Mouse (Mus musculus): ENCODE results near the gene Sbk1. TPM values are rescaled to one million over a fixed set of nuclear protein-coding genes. Genes with fewer than 3 reads are reported as not detected.
"Not testable (repeated sequence)": the region's sequence is repeated elsewhere in the genome, so short reads cannot be mapped to it uniquely, and the experiment has no call there.

The Sbk1 gene
- polyA plus RNA-seq, 1 experiment from 2014 or later: 40.1 TPM

- Histone ChIP-seq H3K36me3 (peaks cover 22% of the 10 kb centered on the region; the same call in 1 of the 2 replicates), H3K27ac (replicated peaks) (no peak overlapping the region), H3K4me1 (peaks cover 32% of the 10 kb centered on the region), H3K27me3 (no peaks in the 10 kb centered on the region), H3K9ac (no peak overlapping the region), H3K4me2 (replicated peaks) (no peak overlapping the region), H3K9me3 (replicated peaks) (no peaks in the 10 kb centered on the region), H3K4me3 (replicated peaks) (no peak overlapping the region)
- 71% methylated on average over 8 of the region's 8 CpGs for WGBS
- ATAC-seq (ENCODE audit: insufficient number of reproducible peaks, low FRiP score, low TSS enrichment, low read depth): no peak
Measured at GRCm38 (mm10) chr7:126279774-126280482, 7.5 kb downstream of the Sbk1 start.

DNA sequence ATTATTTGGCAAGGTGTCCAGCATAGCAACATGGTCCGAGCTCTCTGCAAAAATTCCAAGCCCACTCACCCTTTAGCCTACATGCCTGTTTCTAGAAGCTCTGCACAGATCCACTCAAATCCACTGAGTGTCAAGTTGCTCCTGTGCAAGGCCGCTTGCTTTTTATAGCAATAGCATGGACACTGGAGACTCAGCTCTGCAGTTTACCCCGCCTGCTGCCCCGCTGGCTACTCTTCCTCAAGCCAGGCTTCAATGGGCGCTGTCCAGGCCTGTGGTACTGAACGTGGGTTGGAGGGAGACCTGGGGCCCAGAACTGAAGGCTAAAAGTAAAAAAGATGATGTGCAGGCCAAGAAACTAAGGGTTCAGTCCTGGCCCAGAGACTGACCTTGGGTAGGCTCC lies 8.3 kb downstream of the Sbk1 start:
- Histone ChIP-seq H3K27ac (replicated peaks) (no peak overlapping the region), H3K4me3 (replicated peaks) (no peak overlapping the region), H3K4me2 (replicated peaks) (no peak overlapping the region), H3K9ac (no peak overlapping the region), H3K4me1 (peaks cover 32% of the 10 kb centered on the region), H3K36me3 (peaks cover 21% of the 10 kb centered on the region; the same call in 1 of the 2 replicates), H3K9me3 (replicated peaks) (no peaks in the 10 kb centered on the region), H3K27me3 (no peaks in the 10 kb centered on the region)
- no peak for ATAC-seq (ENCODE audit: insufficient number of reproducible peaks, low FRiP score, low TSS enrichment, low read depth)
- 62% methylated on average over 6 of the region's 6 CpGs for WGBS

GRCm38 (mm10) chr7:126281876-126282682 lies 9.7 kb downstream of the Sbk1 start:
- no peak overlapping the region for H3K9ac ChIP-seq
- no peak overlapping the region for H3K27ac ChIP-seq (replicated peaks)
- peaks cover 20% of the 10 kb centered on the region; the same call in 1 of the 2 replicates for H3K36me3 ChIP-seq
- peaks cover 21% of the 10 kb centered on the region for H3K4me1 ChIP-seq
- H3K27me3 ChIP-seq: no peaks in the 10 kb centered on the region
- no peak for ATAC-seq (ENCODE audit: insufficient number of reproducible peaks, low FRiP score, low TSS enrichment, low read depth)
- H3K9me3 ChIP-seq (replicated peaks): no peaks in the 10 kb centered on the region
- no peak overlapping the region for H3K4me2 ChIP-seq (replicated peaks)
- no peak overlapping the region for H3K4me3 ChIP-seq (replicated peaks)
- WGBS: 69% methylated on average over 16 of the region's 16 CpGs

DNA sequence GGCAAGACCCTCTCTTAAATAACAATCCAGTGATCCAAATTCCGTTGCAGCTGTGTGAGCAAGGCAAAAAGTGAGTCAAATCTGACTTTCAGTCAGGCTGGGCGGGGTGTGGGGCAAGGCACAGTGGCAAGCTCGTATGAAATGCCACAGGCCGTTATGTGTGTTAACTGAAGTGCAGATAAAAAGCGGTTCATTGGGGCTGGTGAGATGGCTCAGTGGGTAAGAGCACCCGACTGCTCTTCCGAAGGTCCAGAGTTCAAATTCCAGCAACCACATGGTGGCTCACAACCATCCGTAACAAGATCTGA lies 10.2 kb downstream of the Sbk1 start:
- peaks cover 23% of the 10 kb centered on the region for H3K4me1 ChIP-seq
- H3K27ac ChIP-seq (replicated peaks); H3K27me3 ChIP-seq; ATAC-seq (ENCODE audit: insufficient number of reproducible peaks, low FRiP score, low TSS enrichment, low read depth); H3K4me3 ChIP-seq (replicated peaks); H3K9me3 ChIP-seq (replicated peaks); H3K9ac ChIP-seq; H3K4me2 ChIP-seq (replicated peaks): not testable (repeated sequence)
- peaks cover 20% of the 10 kb centered on the region; the same call in 1 of the 2 replicates for H3K36me3 ChIP-seq
- 72% methylated on average over 8 of the region's 8 CpGs for WGBS

DNA sequence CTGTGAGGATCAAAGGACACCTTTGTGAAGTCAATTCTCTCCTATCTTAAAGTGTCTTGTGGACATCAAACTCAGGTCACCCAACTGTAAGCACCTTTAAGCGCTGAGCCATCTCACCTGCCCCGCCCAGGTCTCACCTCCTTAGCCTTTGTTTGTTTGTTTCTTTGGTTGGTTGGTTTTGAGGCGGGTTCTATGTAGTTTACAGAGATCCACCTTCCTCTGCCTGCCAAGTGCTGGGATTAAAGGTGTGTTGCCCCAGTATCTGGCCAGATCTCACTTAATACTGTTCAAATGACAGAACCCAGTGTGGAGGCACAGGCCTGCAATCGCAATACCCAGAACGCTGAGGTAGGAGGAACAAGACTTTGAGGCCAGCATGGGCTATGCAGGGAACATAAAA lies 11.6 kb downstream of the Sbk1 start:
- no peak overlapping the region; the same call in 1 of the 2 replicates for H3K27ac ChIP-seq (replicated peaks)
- 0 out of 2 replicates have a peak, but pooled peaks cover 20% of the 10 kb centered on the region for H3K36me3 ChIP-seq
- H3K9ac ChIP-seq: no peak overlapping the region
- H3K4me3 ChIP-seq (replicated peaks): no peak overlapping the region
- H3K27me3 ChIP-seq: no peaks in the 10 kb centered on the region
- peaks cover 31% of the 10 kb centered on the region for H3K4me1 ChIP-seq
- ATAC-seq (ENCODE audit: insufficient number of reproducible peaks, low FRiP score, low TSS enrichment, low read depth): no peak
- H3K9me3 ChIP-seq (replicated peaks): no peaks in the 10 kb centered on the region
- WGBS: 90% methylated on average over 5 of the region's 5 CpGs
- no peak overlapping the region for H3K4me2 ChIP-seq (replicated peaks)

- no peak overlapping the region for H3K4me3 ChIP-seq (replicated peaks)
- WGBS: 66% methylated on average over 4 of the region's 4 CpGs
- H3K4me2 ChIP-seq (replicated peaks): no peak overlapping the region
- H3K9ac ChIP-seq: no peak overlapping the region
- no peak overlapping the region; the same call in 1 of the 2 replicates for H3K27ac ChIP-seq (replicated peaks)
- H3K36me3 ChIP-seq: 0 out of 2 replicates have a peak, but pooled peaks cover 20% of the 10 kb centered on the region
- no peaks in the 10 kb centered on the region for H3K27me3 ChIP-seq
- no peak for ATAC-seq (ENCODE audit: insufficient number of reproducible peaks, low FRiP score, low TSS enrichment, low read depth)
- peaks cover 31% of the 10 kb centered on the region for H3K4me1 ChIP-seq
- H3K9me3 ChIP-seq (replicated peaks): no peaks in the 10 kb centered on the region
Measured at GRCm38 (mm10) chr7:126284441-126284840, 12.0 kb downstream of the Sbk1 start.

- WGBS: 64% methylated on average over 4 of the region's 4 CpGs
- no peaks in the 10 kb centered on the region for H3K9me3 ChIP-seq (replicated peaks)
- 0 out of 2 replicates have a peak, but pooled peaks cover 25% of the 10 kb centered on the region for H3K36me3 ChIP-seq
- H3K4me3 ChIP-seq (replicated peaks): no peak overlapping the region
- no peak overlapping the region for H3K4me2 ChIP-seq (replicated peaks)
- no peak overlapping the region for H3K9ac ChIP-seq
- no peaks in the 10 kb centered on the region for H3K27me3 ChIP-seq
- ATAC-seq (ENCODE audit: insufficient number of reproducible peaks, low FRiP score, low TSS enrichment, low read depth): no peak
- H3K4me1 ChIP-seq: peaks cover 31% of the 10 kb centered on the region
- H3K27ac ChIP-seq (replicated peaks): no peak overlapping the region; the same call in 1 of the 2 replicates
Measured at GRCm38 (mm10) chr7:126284865-126285264, 12.4 kb downstream of the Sbk1 start.

DNA sequence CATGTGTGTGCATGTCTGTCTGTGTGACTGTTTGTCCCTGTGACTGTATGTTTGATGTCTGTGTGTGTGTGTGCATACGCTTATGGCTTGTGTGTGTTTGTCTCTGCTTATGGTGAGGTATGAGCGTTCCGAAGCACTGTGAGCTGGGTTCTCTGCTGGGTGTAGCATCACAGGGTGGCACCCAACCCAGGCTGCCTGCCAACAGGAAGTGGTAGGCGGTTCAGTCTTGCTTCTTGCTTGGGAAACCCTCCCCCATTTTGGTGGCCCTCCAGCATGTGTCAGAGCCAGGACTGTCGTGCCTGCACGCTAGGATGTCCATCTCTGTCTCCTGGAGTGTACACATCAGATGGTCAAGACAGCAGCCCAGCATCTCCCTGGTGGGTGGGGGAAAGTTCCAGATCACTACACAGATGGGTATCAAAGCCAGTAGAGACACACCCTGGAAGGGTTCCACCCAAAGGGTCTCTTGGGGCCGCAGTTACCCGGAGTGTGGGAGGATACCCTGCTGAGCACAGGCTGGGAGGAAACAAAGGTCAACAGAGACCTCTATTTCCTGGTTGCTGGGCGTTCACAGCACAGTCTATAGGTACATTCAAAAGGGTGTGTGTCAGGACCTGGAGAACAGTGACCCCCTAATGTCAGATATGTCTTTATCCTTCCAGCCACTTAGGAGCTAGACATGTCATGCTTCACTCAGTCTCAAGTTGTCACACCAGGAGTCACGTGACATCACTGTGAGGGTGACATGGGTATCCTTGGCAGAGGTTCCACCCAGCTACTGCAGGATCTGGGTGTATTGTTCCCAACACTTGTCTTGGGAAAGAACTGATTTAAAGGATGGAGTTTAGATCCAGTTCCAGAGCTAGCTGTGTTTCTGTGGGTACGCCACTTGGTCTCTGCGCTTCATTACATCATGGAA lies 13.1 kb downstream of the Sbk1 start:
- Histone ChIP-seq H3K27ac (replicated peaks) (no peak overlapping the region), H3K9me3 (replicated peaks) (no peaks in the 10 kb centered on the region), H3K4me1 (peaks cover 31% of the 10 kb centered on the region), H3K4me3 (replicated peaks) (no peak overlapping the region), H3K9ac (no peak overlapping the region), H3K27me3 (no peaks in the 10 kb centered on the region), H3K36me3 (0 out of 2 replicates have a peak, but pooled peaks cover 32% of the 10 kb centered on the region), H3K4me2 (replicated peaks) (no peak overlapping the region)
- no peak for ATAC-seq (ENCODE audit: insufficient number of reproducible peaks, low FRiP score, low TSS enrichment, low read depth)
- 70% methylated on average over 12 of the region's 12 CpGs for WGBS

GRCm38 (mm10) chr7:126286311-126286710 lies 13.9 kb downstream of the Sbk1 start:
- H3K9ac ChIP-seq: no peak overlapping the region
- H3K27ac ChIP-seq (replicated peaks): no peak overlapping the region
- H3K4me1 ChIP-seq: peaks cover 31% of the 10 kb centered on the region
- H3K27me3 ChIP-seq: no peaks in the 10 kb centered on the region
- peaks cover 38% of the 10 kb centered on the region; the same call in 1 of the 2 replicates for H3K36me3 ChIP-seq
- no peak overlapping the region for H3K4me3 ChIP-seq (replicated peaks)
- no peak overlapping the region for H3K4me2 ChIP-seq (replicated peaks)
- ATAC-seq (ENCODE audit: insufficient number of reproducible peaks, low FRiP score, low TSS enrichment, low read depth): no peak
- WGBS: 91% methylated on average over 2 of the region's 2 CpGs
- H3K9me3 ChIP-seq (replicated peaks): no peaks in the 10 kb centered on the region

DNA sequence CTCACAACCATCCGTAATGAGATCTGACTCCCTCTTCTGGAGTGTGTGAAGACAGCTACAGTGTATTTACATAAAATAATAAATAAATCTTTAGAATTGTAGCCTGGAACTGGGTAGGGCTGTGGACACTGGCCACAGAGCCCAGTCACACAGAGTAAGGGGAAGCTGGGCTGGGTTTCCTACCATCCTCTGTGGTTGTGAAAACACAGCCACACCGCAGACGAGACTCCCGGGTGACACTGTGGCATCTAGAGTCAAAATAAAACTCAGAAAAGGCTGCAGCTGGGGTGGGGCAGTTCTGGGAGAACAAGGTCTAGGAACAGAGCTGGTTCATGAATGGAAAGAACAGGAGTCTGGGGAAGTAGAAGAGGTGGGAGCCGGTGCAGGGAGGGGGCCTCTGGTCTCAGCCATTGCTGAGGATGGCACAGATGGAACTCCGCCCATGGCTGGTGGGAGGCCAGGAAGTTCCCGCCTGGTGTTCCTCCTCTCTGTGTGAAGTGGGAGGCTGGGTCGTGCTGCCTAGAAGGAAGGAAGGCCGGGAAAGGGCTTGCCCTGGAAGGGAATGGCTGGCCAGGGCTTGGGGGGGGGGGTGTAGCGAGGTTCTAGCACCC lies 15.2 kb downstream of the Sbk1 start:
- no peak for ATAC-seq (ENCODE audit: insufficient number of reproducible peaks, low FRiP score, low TSS enrichment, low read depth)
- Histone ChIP-seq H3K4me2 (replicated peaks) (no peak overlapping the region), H3K27me3 (no peaks in the 10 kb centered on the region), H3K4me3 (replicated peaks) (no peak overlapping the region), H3K36me3 (peaks cover 46% of the 10 kb centered on the region), H3K9me3 (replicated peaks) (no peaks in the 10 kb centered on the region), H3K9ac (no peak overlapping the region), H3K4me1 (peaks cover 26% of the 10 kb centered on the region), H3K27ac (replicated peaks) (no peak overlapping the region)
- 45% methylated on average over 10 of the region's 10 CpGs for WGBS
